In the genomic region with DNA sequence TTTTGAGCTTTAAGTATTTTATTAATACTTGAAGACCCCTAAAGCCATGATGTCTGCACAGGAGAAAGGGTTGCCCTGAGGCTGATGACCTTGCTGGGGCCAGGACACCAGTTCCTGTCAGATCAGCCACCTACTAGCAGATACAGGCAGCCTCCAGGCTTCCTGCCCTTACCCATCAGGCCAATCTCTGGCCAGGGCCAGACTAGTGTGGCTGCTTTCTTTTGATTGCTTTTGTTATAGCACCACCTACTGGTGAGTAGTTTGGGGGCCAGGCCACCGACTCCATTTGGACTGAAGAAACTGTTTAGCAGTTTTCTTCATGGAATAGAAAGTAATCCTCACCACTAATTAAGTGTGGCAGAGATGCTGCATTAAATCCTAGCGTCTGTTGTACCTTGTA, we compare ENCODE assay signal across 9 mouse cellular contexts.
A peak's percentile ranks its signal among the peaks of the same experiment; 100 is the strongest.
DNase-seq lines count a peak whose midpoint lies in the region; ATAC-seq lines count a peak whose summit lies in the region.
"Had no signal": no experiment of that assay in that cellular context is flagged by ENCODE, and none has a peak within 500 bp of the region (broad histone marks: within the 10 kb centered on the region; RNA-seq: fewer than 3 reads in every experiment).

No protein-coding gene starts in this region.

- no peaks in the 10 kb centered on the region for H3K4me1 ChIP-seq in limb, embryonic 13.5 days
- H3K4me1 ChIP-seq in midbrain, embryonic 15.5 days: no peaks in the 10 kb centered on the region

- 11% methylated on average over 2 of the region's 2 CpGs for WGBS in limb, embryonic 13.5 days
- 10% methylated on average over 2 of the region's 2 CpGs for WGBS in midbrain, embryonic 15.5 days

- ATAC-seq in limb, embryonic 13.5 days (ENCODE audit: low FRiP score, low read depth): peak; percentile 75
- ATAC-seq in midbrain, embryonic 15.5 days (replicated peaks): peak; percentile 92

- no peak overlapping the region for H3K27ac ChIP-seq in limb, embryonic 13.5 days
- no peak overlapping the region for H3K27ac ChIP-seq in midbrain, embryonic 15.5 days

- no peaks in the 10 kb centered on the region for H3K27me3 ChIP-seq in limb, embryonic 13.5 days
- no peaks in the 10 kb centered on the region for H3K27me3 ChIP-seq in midbrain, embryonic 15.5 days (replicated peaks)

- DNase-seq in urinary bladder, postnatal 14 days (ENCODE audit: low spot score): peak; percentile 67
- no peak for DNase-seq in urinary bladder, postnatal 10 days (ENCODE audit: low spot score)
- peak; percentile 70 to 76 for DNase-seq in cerebellum, postnatal 36 days
- peak; percentile 30 to 60 for DNase-seq in gastrocnemius, postnatal 4 days (ENCODE audit: low spot score in 2 of 2)
- peak; percentile 58 for DNase-seq in kidney, adult 18-20 months
- DNase-seq in spleen, postnatal 10 days (ENCODE audit: low spot score in 2 of 2): peak; percentile 22 to 60

- no peak overlapping the region for H3K4me3 ChIP-seq in limb, embryonic 13.5 days
- H3K4me3 ChIP-seq in midbrain, embryonic 15.5 days: no peak overlapping the region
- H3K4me3 ChIP-seq: myocyte had no signal

- no peak overlapping the region for H3K4me2 ChIP-seq in limb, embryonic 13.5 days (replicated peaks)
- no peak overlapping the region for H3K4me2 ChIP-seq in midbrain, embryonic 15.5 days

- H3K36me3 ChIP-seq in limb, embryonic 13.5 days: peaks cover 30% of the 10 kb centered on the region
- peaks cover 12% of the 10 kb centered on the region for H3K36me3 ChIP-seq in midbrain, embryonic 15.5 days (replicated peaks)

- no peak overlapping the region for H3K9ac ChIP-seq in limb, embryonic 13.5 days
- no peak overlapping the region for H3K9ac ChIP-seq in midbrain, embryonic 15.5 days

- no peaks in the 10 kb centered on the region for H3K9me3 ChIP-seq in limb, embryonic 13.5 days
- no peaks in the 10 kb centered on the region for H3K9me3 ChIP-seq in midbrain, embryonic 15.5 days
